Mouse (Mus musculus) mammary gland, adult 2 months (tissue): ENCODE measurements around the gene Astl. TPM values are rescaled to one million over a fixed set of nuclear protein-coding genes. Genes with fewer than 3 reads are reported as not detected.

Source experiments
- polyA plus RNA-seq: library from polyadenylated mRNA; depleted of rRNA; stranded (reverse); fragments of >200 nt; gene quantifications from 2 replicates; pipeline ENCODE4 v1.2.3, GENCODE M21; 2012; ENCODE audit warnings: low replicate concordance; rRNA removed

Astl gene
- polyA plus RNA-seq = not detected in 2 replicates

GRCm38 (mm10) chr2:127338416-127338815 is at the start of gene Astl:
TSS of gene Astl (plus strand) at chr2:127338639.

GRCm38 (mm10) chr2:127335767-127336496 is 2.5 kb upstream of the Astl start, which contains the start of gene Dusp2:
TSS of gene Dusp2 (plus strand) at chr2:127336159.

GRCm38 (mm10) chr2:127362459-127363281 is 24.2 kb downstream of the Astl start, which contains the start of gene Adra2b:
TSS of gene Adra2b (plus strand) at chr2:127363208.

Other genes starting within 250 kb of the Astl start
- 1.0 and 1.2 TPM in 2 replicates for gene Ncaph, start 204.7 kb upstream of the Astl start, polyA plus RNA-seq
- 20.2 and 24.0 TPM in 2 replicates for gene Itpripl1, start 195.2 kb upstream of the Astl start, polyA plus RNA-seq
- 1.4 and 1.7 TPM in 2 replicates for gene 1810024B03Rik, start 130.4 kb upstream of the Astl start, polyA plus RNA-seq
- 39.8 and 59.6 TPM in 2 replicates for gene Snrnp200, start 130.3 kb upstream of the Astl start, polyA plus RNA-seq
- 46.1 and 58.1 TPM in 2 replicates for gene Ciao1, start 90.8 kb upstream of the Astl start, polyA plus RNA-seq
- gene Tmem127, start 90.7 kb upstream of the Astl start, polyA plus RNA-seq = 122 and 139 TPM in 2 replicates
- gene Stard7, start 68.4 kb upstream of the Astl start, polyA plus RNA-seq = 58.5 and 76.2 TPM in 2 replicates
- gene Dusp2, start 2.5 kb upstream of the Astl start, polyA plus RNA-seq = 28.3 and 109 TPM in 2 replicates
- 0.25 and 0.57 TPM in 2 replicates for gene Adra2b, start 24.6 kb downstream of the Astl start, polyA plus RNA-seq
- 0.09 and 0.12 TPM in 2 replicates for gene Gpat2, start 86.6 kb downstream of the Astl start, polyA plus RNA-seq
- 18.4 and 28.0 TPM in 2 replicates for gene Fahd2a, start 105.9 kb downstream of the Astl start, polyA plus RNA-seq
- gene Kcnip3, start 183.5 kb downstream of the Astl start, polyA plus RNA-seq = 3.8 and 4.9 TPM in 2 replicates
- 31.0 and 41.5 TPM in 2 replicates for gene Prom2, start 202.8 kb downstream of the Astl start, polyA plus RNA-seq
- gene Zfp661, start 248.5 kb downstream of the Astl start, polyA plus RNA-seq = 2.1 and 4.3 TPM in 2 replicates
- 54.5 and 60.4 TPM in 2 replicates for gene Mrps5, start 248.6 kb downstream of the Astl start, polyA plus RNA-seq